Mouse (Mus musculus): ENCODE results near the gene Srgap2. TPM values are rescaled to one million over a fixed set of nuclear protein-coding genes. Genes with fewer than 3 reads are reported as not detected.
A peak's percentile ranks its signal among the peaks of the same experiment; 100 is the strongest.

Srgap2 gene
- polyA plus RNA-seq, 1 experiment from 2014 or later, result 31.7 TPM

GRCm38 (mm10) chr1:131275577-131275976 is 251.6 kb downstream of the Srgap2 start:
- WGBS, result 78% methylated on average over 14 of the region's 14 CpGs
- H3K4me3 ChIP-seq (ENCODE audit: low read depth, low read length), result no peak overlapping the region
- H3K36me3 ChIP-seq (ENCODE audit: control insufficient read depth, insufficient read depth, low read length), result no peaks in the 10 kb centered on the region
- H3K4me1 ChIP-seq (ENCODE audit: control insufficient read depth, insufficient read depth, low read length), result no peaks in the 10 kb centered on the region
- ATAC-seq, result no peak
- H3K27ac ChIP-seq (ENCODE audit: low read length), result no peak overlapping the region
- H3K9ac ChIP-seq (ENCODE audit: low read depth, low read length), result no peak overlapping the region
- H3K4me2 ChIP-seq (ENCODE audit: low read length), result no peak overlapping the region
- no peaks in the 10 kb centered on the region for H3K27me3 ChIP-seq (ENCODE audit: control insufficient read depth, insufficient read depth, low read depth, low read length)
- H3K9me3 ChIP-seq (replicated peaks; ENCODE audit: control insufficient read depth, low read length, poor library complexity, severe bottlenecking), result no peaks in the 10 kb centered on the region

DNA sequence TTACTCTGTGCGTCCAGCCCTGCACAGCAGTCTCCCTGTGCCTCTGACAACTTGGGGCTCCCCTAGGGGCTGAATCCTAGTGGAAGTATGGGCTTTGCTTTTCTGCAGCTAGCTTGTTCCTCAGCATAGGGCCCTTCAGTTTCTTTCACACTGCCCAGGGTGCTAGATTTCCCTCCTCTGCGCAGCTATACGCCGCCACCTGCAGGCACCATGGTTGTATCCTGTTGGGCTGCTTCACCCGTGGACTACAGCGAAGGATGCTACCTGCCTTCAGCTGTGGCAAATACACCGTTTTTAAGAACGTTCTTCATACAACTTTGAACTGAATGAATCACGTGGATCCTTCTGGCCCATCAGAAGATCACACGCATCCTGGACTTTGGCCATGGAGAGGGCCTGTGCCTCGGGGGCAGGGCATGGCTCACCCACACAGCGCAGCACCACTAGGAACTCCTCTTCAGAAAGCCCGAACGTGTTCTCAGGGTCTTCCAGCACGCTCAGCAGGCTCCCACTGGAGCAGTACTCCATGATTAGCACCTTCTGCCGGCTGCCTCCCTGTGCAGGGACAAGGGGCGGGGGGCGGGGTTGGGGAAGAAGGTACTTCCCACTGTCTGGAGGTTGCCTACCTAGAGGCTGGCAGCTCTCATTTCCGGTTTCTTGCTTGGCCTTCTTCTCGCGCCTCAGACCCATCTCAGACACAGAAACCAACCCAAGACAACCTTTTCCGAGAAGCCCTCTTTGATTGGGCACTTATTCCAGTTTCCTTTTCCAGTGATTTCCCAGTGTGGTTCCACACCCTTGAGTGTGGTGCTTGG is 252.2 kb downstream of the Srgap2 start:
- 54% methylated on average over 22 of the region's 22 CpGs for WGBS

GRCm38 (mm10) chr1:131269797-131270578 is 257.2 kb downstream of the Srgap2 start:
- H3K36me3 ChIP-seq (ENCODE audit: control insufficient read depth, insufficient read depth, low read length), result no peaks in the 10 kb centered on the region
- H3K27ac ChIP-seq (ENCODE audit: low read length), result no peak overlapping the region
- peak overlapping the region; percentile 21; the same call in 1 of the 2 replicates for H3K9ac ChIP-seq (ENCODE audit: low read depth, low read length)
- 25% methylated on average over 22 of the region's 22 CpGs for WGBS
- no peaks in the 10 kb centered on the region for H3K27me3 ChIP-seq (ENCODE audit: control insufficient read depth, insufficient read depth, low read depth, low read length)
- no peak overlapping the region for H3K4me3 ChIP-seq (ENCODE audit: low read depth, low read length)
- H3K4me1 ChIP-seq (ENCODE audit: control insufficient read depth, insufficient read depth, low read length), result no peaks in the 10 kb centered on the region
- 0 out of 2 replicates have a peak overlapping the region, but pooled peaks have one; percentile 10 for H3K4me2 ChIP-seq (ENCODE audit: low read length)
- peak; percentile 61; the same call in 1 of the 2 replicates for ATAC-seq
- H3K9me3 ChIP-seq (replicated peaks; ENCODE audit: control insufficient read depth, low read length, poor library complexity, severe bottlenecking), result no peaks in the 10 kb centered on the region

More for the DNA sequence above, 252.2 kb downstream of the Srgap2 start:
- Histone ChIP-seq H3K36me3 (ENCODE audit: control insufficient read depth, insufficient read depth, low read length) (no peaks in the 10 kb centered on the region), H3K4me2 (ENCODE audit: low read length) (no peak overlapping the region), H3K4me3 (ENCODE audit: low read depth, low read length) (no peak overlapping the region), H3K27me3 (ENCODE audit: control insufficient read depth, insufficient read depth, low read depth, low read length) (no peaks in the 10 kb centered on the region), H3K9me3 (replicated peaks; ENCODE audit: control insufficient read depth, low read length, poor library complexity, severe bottlenecking) (no peaks in the 10 kb centered on the region), H3K4me1 (ENCODE audit: control insufficient read depth, insufficient read depth, low read length) (no peaks in the 10 kb centered on the region), H3K9ac (ENCODE audit: low read depth, low read length) (no peak overlapping the region), H3K27ac (ENCODE audit: low read length) (no peak overlapping the region)
- no peak for ATAC-seq

- no peaks in the 10 kb centered on the region for H3K4me1 ChIP-seq (ENCODE audit: control insufficient read depth, insufficient read depth, low read length)
- no peak overlapping the region for H3K27ac ChIP-seq (ENCODE audit: low read length)
- ATAC-seq, result no peak
- H3K9me3 ChIP-seq (replicated peaks; ENCODE audit: control insufficient read depth, low read length, poor library complexity, severe bottlenecking), result no peaks in the 10 kb centered on the region
- H3K36me3 ChIP-seq (ENCODE audit: control insufficient read depth, insufficient read depth, low read length), result no peaks in the 10 kb centered on the region
- no peak overlapping the region for H3K4me3 ChIP-seq (ENCODE audit: low read depth, low read length)
- WGBS, result 85% methylated on average over 10 of the region's 10 CpGs
- H3K4me2 ChIP-seq (ENCODE audit: low read length), result no peak overlapping the region
- no peaks in the 10 kb centered on the region for H3K27me3 ChIP-seq (ENCODE audit: control insufficient read depth, insufficient read depth, low read depth, low read length)
- no peak overlapping the region for H3K9ac ChIP-seq (ENCODE audit: low read depth, low read length)
These were observed 258.4 kb downstream of the Srgap2 start for GRCm38 (mm10) chr1:131268776-131269175.

DNA sequence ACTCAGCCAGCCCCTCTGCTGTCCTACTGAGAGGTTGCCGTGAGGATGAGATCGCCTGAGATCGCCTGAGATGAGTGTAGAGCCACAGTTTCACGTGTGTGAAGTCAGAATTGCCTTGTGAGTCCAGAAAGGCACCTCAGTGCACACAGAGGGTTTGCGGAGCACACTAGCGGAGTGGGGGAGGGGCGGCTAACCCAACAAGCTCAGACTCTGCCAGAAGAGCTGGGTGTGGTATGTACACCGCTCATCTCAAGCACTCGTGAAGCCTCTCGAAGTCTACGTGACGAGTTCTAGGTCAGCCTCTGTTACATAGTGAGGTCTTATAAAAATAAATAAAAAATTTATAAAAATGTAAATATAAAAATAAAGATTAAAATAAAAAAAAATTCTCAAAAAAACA is 263.2 kb downstream of the Srgap2 start:
- H3K36me3 ChIP-seq (ENCODE audit: control insufficient read depth, insufficient read depth, low read length), result no peaks in the 10 kb centered on the region
- no peak overlapping the region for H3K27ac ChIP-seq (ENCODE audit: low read length)
- H3K27me3 ChIP-seq (ENCODE audit: control insufficient read depth, insufficient read depth, low read depth, low read length), result no peaks in the 10 kb centered on the region
- H3K9me3 ChIP-seq (replicated peaks; ENCODE audit: control insufficient read depth, low read length, poor library complexity, severe bottlenecking), result no peaks in the 10 kb centered on the region
- no peak for ATAC-seq
- WGBS, result 73% methylated on average over 12 of the region's 12 CpGs
- no peak overlapping the region for H3K4me2 ChIP-seq (ENCODE audit: low read length)
- no peak overlapping the region for H3K9ac ChIP-seq (ENCODE audit: low read depth, low read length)
- no peaks in the 10 kb centered on the region for H3K4me1 ChIP-seq (ENCODE audit: control insufficient read depth, insufficient read depth, low read length)
- H3K4me3 ChIP-seq (ENCODE audit: low read depth, low read length), result no peak overlapping the region

DNA sequence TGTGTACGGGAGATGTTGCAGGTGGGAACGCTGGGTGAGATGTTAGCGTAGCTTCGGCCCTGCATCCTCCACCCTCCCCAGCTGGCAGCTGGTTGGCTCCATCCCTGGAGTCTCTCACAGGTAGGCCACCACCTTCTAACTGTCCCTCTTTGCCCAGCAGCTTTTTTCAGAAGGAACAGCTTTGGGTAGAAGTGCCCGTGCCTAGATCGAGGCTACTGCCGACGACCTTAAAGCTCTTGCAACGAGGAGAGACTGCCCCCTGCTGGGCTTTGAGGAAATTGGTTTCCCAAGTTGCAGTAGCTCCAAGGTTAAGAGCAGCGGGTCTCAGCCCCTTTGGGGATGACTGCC is 266.9 kb downstream of the Srgap2 start:
- Histone ChIP-seq H3K36me3 (ENCODE audit: control insufficient read depth, insufficient read depth, low read length) (no peaks in the 10 kb centered on the region), H3K4me3 (ENCODE audit: low read depth, low read length) (no peak overlapping the region), H3K4me2 (ENCODE audit: low read length) (no peak overlapping the region), H3K9me3 (replicated peaks; ENCODE audit: control insufficient read depth, low read length, poor library complexity, severe bottlenecking) (no peaks in the 10 kb centered on the region), H3K9ac (ENCODE audit: low read depth, low read length) (no peak overlapping the region), H3K27ac (ENCODE audit: low read length) (no peak overlapping the region), H3K4me1 (ENCODE audit: control insufficient read depth, insufficient read depth, low read length) (no peaks in the 10 kb centered on the region), H3K27me3 (ENCODE audit: control insufficient read depth, insufficient read depth, low read depth, low read length) (no peaks in the 10 kb centered on the region)
- WGBS, result 29% methylated on average over 10 of the region's 10 CpGs
- ATAC-seq, result no peak

GRCm38 (mm10) chr1:131259632-131260308 is 267.4 kb downstream of the Srgap2 start:
- Histone ChIP-seq H3K27ac (ENCODE audit: low read length) (no peak overlapping the region), H3K9me3 (replicated peaks; ENCODE audit: control insufficient read depth, low read length, poor library complexity, severe bottlenecking) (no peaks in the 10 kb centered on the region), H3K9ac (ENCODE audit: low read depth, low read length) (no peak overlapping the region), H3K4me1 (ENCODE audit: control insufficient read depth, insufficient read depth, low read length) (no peaks in the 10 kb centered on the region), H3K4me3 (ENCODE audit: low read depth, low read length) (no peak overlapping the region), H3K36me3 (ENCODE audit: control insufficient read depth, insufficient read depth, low read length) (no peaks in the 10 kb centered on the region), H3K27me3 (ENCODE audit: control insufficient read depth, insufficient read depth, low read depth, low read length) (no peaks in the 10 kb centered on the region), H3K4me2 (ENCODE audit: low read length) (no peak overlapping the region)
- no peak for ATAC-seq
- 69% methylated on average over 10 of the region's 10 CpGs for WGBS

DNA sequence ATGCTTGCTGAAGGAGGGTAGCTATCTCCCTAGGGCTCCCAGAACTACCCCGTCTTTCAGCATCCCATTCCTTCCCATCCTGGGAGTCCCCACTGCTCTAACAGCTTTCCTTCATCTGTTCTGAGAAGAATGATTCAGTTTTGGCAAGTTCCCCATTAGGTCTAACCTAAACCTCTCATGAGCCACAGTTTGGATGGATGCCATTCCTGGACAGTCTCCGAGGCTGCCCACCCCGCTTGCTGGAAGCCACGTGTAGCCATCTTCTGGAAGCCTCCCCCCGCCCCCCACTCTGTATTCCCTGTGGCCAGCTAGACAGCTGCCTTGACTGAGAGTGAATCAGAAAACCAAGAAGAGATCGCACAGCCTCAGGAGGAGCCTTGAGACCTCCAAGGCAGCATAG is 269.9 kb downstream of the Srgap2 start:
- Histone ChIP-seq H3K27me3 (ENCODE audit: control insufficient read depth, insufficient read depth, low read depth, low read length) (no peaks in the 10 kb centered on the region), H3K4me3 (ENCODE audit: low read depth, low read length) (no peak overlapping the region), H3K9me3 (replicated peaks; ENCODE audit: control insufficient read depth, low read length, poor library complexity, severe bottlenecking) (no peaks in the 10 kb centered on the region), H3K4me2 (ENCODE audit: low read length) (no peak overlapping the region), H3K9ac (ENCODE audit: low read depth, low read length) (no peak overlapping the region), H3K4me1 (ENCODE audit: control insufficient read depth, insufficient read depth, low read length) (no peaks in the 10 kb centered on the region), H3K27ac (ENCODE audit: low read length) (no peak overlapping the region), H3K36me3 (ENCODE audit: control insufficient read depth, insufficient read depth, low read length) (no peaks in the 10 kb centered on the region)
- no peak for ATAC-seq
- 88% methylated on average over 6 of the region's 6 CpGs for WGBS

All from midbrain, embryonic 16.5 days (tissue).